Mouse (Mus musculus): ENCODE results near the gene Ap1s3. TPM values are rescaled to one million over a fixed set of nuclear protein-coding genes. Genes with fewer than 3 reads are reported as not detected.
A peak's percentile ranks its signal among the peaks of the same experiment; 100 is the strongest.

Ap1s3 gene
- 16.8 and 19.7 TPM in 2 replicates for total RNA-seq (2015)
- 2.5 and 4.6 TPM in 2 replicates for total RNA-seq (2017)

- ATAC-seq (replicated peaks; ENCODE audit: poor library complexity), result peak; percentile 88
Observed at GRCm38 (mm10) chr1:79671543-79672337, at the start of gene Ap1s3. TSS of gene Ap1s3 (minus strand) at chr1:79671972.

- no peak for ATAC-seq (replicated peaks; ENCODE audit: poor library complexity)
Observed at GRCm38 (mm10) chr1:79714152-79714923, 42.6 kb upstream of the Ap1s3 start.

GRCm38 (mm10) chr1:79713081-79713480 lies 41.3 kb upstream of the Ap1s3 start:
- no peak for ATAC-seq (replicated peaks; ENCODE audit: poor library complexity)

GRCm38 (mm10) chr1:79711147-79712126 lies 39.7 kb upstream of the Ap1s3 start:
- peak; percentile 88 for ATAC-seq (replicated peaks; ENCODE audit: poor library complexity)

GRCm38 (mm10) chr1:79710678-79711077 lies 38.9 kb upstream of the Ap1s3 start:
- peak; percentile 27 for ATAC-seq (replicated peaks; ENCODE audit: poor library complexity)

GRCm38 (mm10) chr1:79710216-79710615 lies 38.4 kb upstream of the Ap1s3 start:
- no peak for ATAC-seq (replicated peaks; ENCODE audit: poor library complexity)

GRCm38 (mm10) chr1:79707383-79707782 lies 35.6 kb upstream of the Ap1s3 start:
- ATAC-seq (replicated peaks; ENCODE audit: poor library complexity), result no peak

GRCm38 (mm10) chr1:79706707-79707106 lies 34.9 kb upstream of the Ap1s3 start:
- no peak for ATAC-seq (replicated peaks; ENCODE audit: poor library complexity)

- ATAC-seq (replicated peaks; ENCODE audit: poor library complexity), result no peak
Observed at GRCm38 (mm10) chr1:79704672-79705071, 32.9 kb upstream of the Ap1s3 start.

GRCm38 (mm10) chr1:79703520-79703919 lies 31.7 kb upstream of the Ap1s3 start:
- 0 out of 2 replicates have a peak, but pooled peaks have one; percentile 35 for ATAC-seq (replicated peaks; ENCODE audit: poor library complexity)

- peak; percentile 71 for ATAC-seq (replicated peaks; ENCODE audit: poor library complexity)
Observed at GRCm38 (mm10) chr1:79698506-79698905, 26.7 kb upstream of the Ap1s3 start.

GRCm38 (mm10) chr1:79697382-79697781 lies 25.6 kb upstream of the Ap1s3 start:
- ATAC-seq (replicated peaks; ENCODE audit: poor library complexity), result peak; percentile 87

GRCm38 (mm10) chr1:79696933-79697332 lies 25.2 kb upstream of the Ap1s3 start:
- no peak for ATAC-seq (replicated peaks; ENCODE audit: poor library complexity)

- ATAC-seq (replicated peaks; ENCODE audit: poor library complexity), result no peak
Observed at GRCm38 (mm10) chr1:79692482-79692881, 20.7 kb upstream of the Ap1s3 start.

GRCm38 (mm10) chr1:79687254-79687653 lies 15.5 kb upstream of the Ap1s3 start:
- peak; percentile 85 for ATAC-seq (replicated peaks; ENCODE audit: poor library complexity)

GRCm38 (mm10) chr1:79684027-79684426 lies 12.3 kb upstream of the Ap1s3 start:
- ATAC-seq (replicated peaks; ENCODE audit: poor library complexity), result peak; percentile 69

- peak; percentile 33; the same call in 1 of the 2 replicates for ATAC-seq (replicated peaks; ENCODE audit: poor library complexity)
Observed at GRCm38 (mm10) chr1:79682936-79683335, 11.2 kb upstream of the Ap1s3 start.

GRCm38 (mm10) chr1:79680777-79681176 lies 9.0 kb upstream of the Ap1s3 start:
- no peak for ATAC-seq (replicated peaks; ENCODE audit: poor library complexity)

- ATAC-seq (replicated peaks; ENCODE audit: poor library complexity), result no peak
Observed at GRCm38 (mm10) chr1:79678117-79678684, 6.4 kb upstream of the Ap1s3 start.

GRCm38 (mm10) chr1:79675716-79676115 lies 3.9 kb upstream of the Ap1s3 start:
- no peak for ATAC-seq (replicated peaks; ENCODE audit: poor library complexity)
